Mouse (Mus musculus): ENCODE data around the gene Rabggtb. TPM values are rescaled to one million over a fixed set of nuclear protein-coding genes. Genes with fewer than 3 reads are reported as not detected.

Gene Rabggtb
- polyA plus RNA-seq, 1 experiment from 2014 or later, result 29.1 TPM

DNA sequence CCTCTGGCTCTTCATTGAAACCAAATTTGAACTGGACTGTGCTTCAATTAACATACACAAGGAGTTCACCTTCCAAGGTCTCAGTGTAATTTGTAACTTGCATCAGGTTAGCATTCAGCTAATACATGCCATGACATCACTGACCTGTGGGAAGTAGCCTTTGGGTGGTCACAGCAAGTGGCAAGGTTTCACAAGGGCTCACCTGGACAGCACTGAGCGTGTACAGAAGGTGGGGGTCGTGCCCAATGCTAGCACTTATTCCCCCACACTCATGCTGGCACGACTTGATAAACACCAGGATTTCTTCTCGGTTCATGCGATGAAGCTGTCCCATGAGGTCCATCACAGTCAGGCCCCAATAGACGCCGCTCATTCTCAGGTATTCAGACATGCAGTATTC lies 2.3 kb downstream of the Rabggtb start:
- ATAC-seq (ENCODE audit: low read depth), result no peak
- H3K27me3 ChIP-seq (ENCODE audit: control insufficient read depth, insufficient read depth, low read depth, low read length), result no peaks in the 10 kb centered on the region
- peak overlapping the region; percentile 80 for H3K4me3 ChIP-seq (ENCODE audit: low read depth, low read length)
- H3K4me2 ChIP-seq (ENCODE audit: low read depth, low read length), result peak overlapping the region; percentile 88
- 37% methylated on average over 7 of the region's 7 CpGs for WGBS (ENCODE audit: insufficient replicate concordance)
- peak overlapping the region; percentile 90 for H3K9ac ChIP-seq (ENCODE audit: low read depth, low read length)
- peaks cover 47% of the 10 kb centered on the region for H3K4me1 ChIP-seq (ENCODE audit: control insufficient read depth, low read depth, low read length)
- no peaks in the 10 kb centered on the region for H3K9me3 ChIP-seq (replicated peaks; ENCODE audit: control insufficient read depth, low read length)
- peaks cover 60% of the 10 kb centered on the region for H3K36me3 ChIP-seq (ENCODE audit: control insufficient read depth, insufficient read depth)
- H3K27ac ChIP-seq (ENCODE audit: low read length), result peak overlapping the region; percentile 84

DNA sequence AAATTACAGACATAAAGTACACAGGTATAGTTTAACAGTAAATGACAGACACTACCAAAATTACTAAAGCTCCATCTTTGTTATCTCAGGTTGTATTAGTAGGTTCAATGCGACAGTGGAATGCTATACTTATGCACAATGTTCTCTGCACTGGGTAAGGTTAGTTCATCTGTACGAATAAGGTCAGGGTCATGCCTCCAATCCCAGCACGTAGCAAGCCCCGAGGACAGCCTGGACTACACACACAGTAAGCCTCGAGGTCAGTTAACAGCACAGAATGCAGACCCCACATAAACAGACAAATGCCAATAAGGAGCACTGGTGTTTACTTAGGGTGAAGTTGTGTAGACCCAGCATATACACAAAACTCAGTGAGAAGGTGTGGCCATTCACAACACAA lies 3.9 kb downstream of the Rabggtb start:
- Histone ChIP-seq H3K9ac (ENCODE audit: low read depth, low read length) (0 out of 2 replicates have a peak overlapping the region, but pooled peaks have one; percentile 19), H3K4me2 (ENCODE audit: low read depth, low read length) (peak overlapping the region; percentile 88), H3K27ac (ENCODE audit: low read length) (peak overlapping the region; percentile 39), H3K36me3 (ENCODE audit: control insufficient read depth, insufficient read depth) (peaks cover 76% of the 10 kb centered on the region), H3K4me3 (ENCODE audit: low read depth, low read length) (peak overlapping the region; percentile 80), H3K4me1 (ENCODE audit: control insufficient read depth, low read depth, low read length) (peaks cover 44% of the 10 kb centered on the region), H3K9me3 (replicated peaks; ENCODE audit: control insufficient read depth, low read length) (no peaks in the 10 kb centered on the region), H3K27me3 (ENCODE audit: control insufficient read depth, insufficient read depth, low read depth, low read length) (no peaks in the 10 kb centered on the region)
- 62% methylated on average over 5 of the region's 5 CpGs for WGBS (ENCODE audit: insufficient replicate concordance)
- no peak for ATAC-seq (ENCODE audit: low read depth)

DNA sequence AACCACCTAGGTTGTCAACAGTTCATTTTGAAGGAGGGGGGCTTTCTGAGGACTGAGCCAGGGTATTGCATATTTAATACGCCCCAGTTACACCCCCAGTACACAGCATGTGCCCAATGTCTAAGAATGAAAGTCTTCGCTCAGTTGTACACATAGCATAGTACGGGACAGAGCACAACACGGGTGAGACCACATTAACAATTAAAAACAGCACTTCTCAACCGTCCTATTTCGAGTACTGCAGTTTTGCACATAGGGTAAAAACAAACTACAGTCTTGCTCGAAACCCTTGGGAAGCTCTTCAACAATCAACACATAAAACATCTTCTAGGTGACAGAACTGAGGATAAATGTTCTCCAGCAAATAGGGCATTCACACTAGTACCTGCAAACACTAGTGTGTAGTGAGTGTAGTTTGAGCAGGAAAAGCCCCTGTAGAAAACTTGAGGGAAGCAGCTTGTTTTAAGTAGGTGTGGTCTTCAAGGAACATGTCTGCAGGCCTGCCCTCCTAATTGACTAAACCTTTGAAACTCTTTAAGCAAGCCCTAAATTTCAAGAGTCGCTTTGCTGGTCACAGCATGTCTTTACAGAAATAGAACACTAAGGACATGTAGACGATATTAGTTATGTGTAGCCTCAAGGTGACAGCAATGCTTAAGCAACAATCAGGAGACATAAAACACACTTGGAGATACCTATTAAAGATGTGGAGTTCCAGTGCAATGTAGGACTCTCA lies 6.5 kb downstream of the Rabggtb start, which contains the start of gene Msh4:
Gene Msh4, minus strand, starts transcription at position 3 of the 736 bp plus-strand sequence.
- WGBS (ENCODE audit: insufficient replicate concordance), result 74% methylated on average over 9 of the region's 9 CpGs
- H3K36me3 ChIP-seq (ENCODE audit: control insufficient read depth, insufficient read depth), result peaks cover 77% of the 10 kb centered on the region
- ATAC-seq (ENCODE audit: low read depth), result no peak

DNA sequence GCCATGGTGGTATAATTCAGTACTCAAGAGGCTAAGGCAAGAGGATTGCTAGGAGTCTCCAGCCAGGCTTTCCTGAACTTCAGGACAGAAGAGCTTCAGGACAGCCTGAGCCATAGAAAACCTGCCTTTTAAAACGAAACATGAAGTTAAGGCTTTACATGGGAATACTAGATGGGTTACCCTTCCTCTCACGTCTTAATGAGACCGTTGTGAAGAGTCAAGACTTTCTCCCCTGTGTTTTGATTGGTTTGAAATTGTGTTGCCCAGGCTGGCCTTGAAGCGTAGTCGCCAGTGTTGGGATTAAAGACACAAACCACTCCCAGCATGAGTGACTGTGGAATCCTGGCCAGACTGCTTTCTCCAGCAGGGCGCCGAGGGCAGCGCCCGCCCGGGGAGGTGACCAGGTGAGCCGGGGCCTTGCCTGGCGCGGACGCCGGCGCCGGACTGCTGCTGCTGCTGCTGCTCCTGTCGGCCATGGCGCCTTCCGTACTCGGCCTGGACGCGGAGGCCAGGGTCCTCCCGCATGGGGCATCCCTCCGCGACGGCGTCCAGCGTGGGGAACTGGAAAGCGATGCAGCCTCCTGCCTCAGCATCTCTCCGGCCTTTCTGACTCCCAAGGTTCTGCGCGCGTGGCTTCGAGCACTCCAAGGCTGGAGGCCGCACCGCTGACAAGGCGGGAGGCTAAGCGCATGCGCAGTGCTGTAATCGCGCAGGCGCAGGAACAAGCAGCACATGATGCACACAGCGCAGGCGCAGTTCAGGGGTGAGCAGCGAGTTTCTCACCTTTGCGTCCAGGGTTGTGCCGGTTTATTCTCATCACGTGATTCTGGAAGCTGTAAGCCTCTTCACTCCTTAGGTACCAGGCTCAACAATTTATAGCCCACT lies 7.3 kb downstream of the Rabggtb start:
- peaks cover 32% of the 10 kb centered on the region for H3K4me1 ChIP-seq (ENCODE audit: control insufficient read depth, low read depth, low read length)
- ATAC-seq (ENCODE audit: low read depth), result peak; percentile 7; the same call in 1 of the 2 replicates
- H3K4me2 ChIP-seq (ENCODE audit: low read depth, low read length), result no peak overlapping the region
- H3K27me3 ChIP-seq (ENCODE audit: control insufficient read depth, insufficient read depth, low read depth, low read length), result no peaks in the 10 kb centered on the region
- H3K36me3 ChIP-seq (ENCODE audit: control insufficient read depth, insufficient read depth), result peaks cover 70% of the 10 kb centered on the region
- WGBS (ENCODE audit: insufficient replicate concordance), result 86% methylated on average over 49 of the region's 49 CpGs
- H3K9me3 ChIP-seq (replicated peaks; ENCODE audit: control insufficient read depth, low read length), result no peaks in the 10 kb centered on the region
- no peak overlapping the region for H3K4me3 ChIP-seq (ENCODE audit: low read depth, low read length)
- H3K9ac ChIP-seq (ENCODE audit: low read depth, low read length), result no peak overlapping the region
- H3K27ac ChIP-seq (ENCODE audit: low read length), result no peak overlapping the region

More for the DNA sequence above, 6.5 kb downstream of the Rabggtb start, which contains the start of gene Msh4:
- Histone ChIP-seq H3K9ac (ENCODE audit: low read depth, low read length) (no peak within 1 kb of the TSS), H3K4me1 (ENCODE audit: control insufficient read depth, low read depth, low read length) (peaks cover 40% of the 10 kb centered on the region), H3K4me2 (ENCODE audit: low read depth, low read length) (no peak within 1 kb of the TSS), H3K4me3 (ENCODE audit: low read depth, low read length) (no peak within 1 kb of the TSS), H3K9me3 (replicated peaks; ENCODE audit: control insufficient read depth, low read length) (no peaks in the 10 kb centered on the region), H3K27ac (ENCODE audit: low read length) (no peak within 1 kb of the TSS), H3K27me3 (ENCODE audit: control insufficient read depth, insufficient read depth, low read depth, low read length) (no peaks in the 10 kb centered on the region)

DNA sequence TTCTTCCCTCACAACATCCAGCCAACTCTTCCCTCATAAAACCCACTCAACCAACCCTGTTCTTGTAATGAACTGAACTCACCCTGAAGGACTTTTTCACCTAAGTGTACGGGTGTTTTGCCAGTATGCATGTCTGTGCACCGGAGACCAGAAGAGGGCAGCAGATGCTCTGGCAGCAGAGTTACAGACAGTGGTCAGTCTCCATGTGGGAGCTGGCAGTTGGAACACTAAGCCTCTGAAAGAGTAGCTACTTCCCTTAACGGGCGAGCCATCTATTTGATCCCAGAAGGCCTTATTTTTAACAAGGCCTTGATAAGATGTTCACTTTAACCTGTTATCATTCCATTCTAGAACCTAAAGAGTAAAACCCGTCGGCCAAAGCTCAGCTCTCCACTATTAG lies 8.2 kb downstream of the Rabggtb start:
- Histone ChIP-seq H3K4me1 (ENCODE audit: control insufficient read depth, low read depth, low read length) (peaks cover 23% of the 10 kb centered on the region), H3K4me2 (ENCODE audit: low read depth, low read length) (no peak overlapping the region), H3K9me3 (replicated peaks; ENCODE audit: control insufficient read depth, low read length) (no peaks in the 10 kb centered on the region), H3K4me3 (ENCODE audit: low read depth, low read length) (no peak overlapping the region), H3K27ac (ENCODE audit: low read length) (no peak overlapping the region), H3K9ac (ENCODE audit: low read depth, low read length) (no peak overlapping the region), H3K27me3 (ENCODE audit: control insufficient read depth, insufficient read depth, low read depth, low read length) (no peaks in the 10 kb centered on the region), H3K36me3 (ENCODE audit: control insufficient read depth, insufficient read depth) (peaks cover 61% of the 10 kb centered on the region)
- ATAC-seq (ENCODE audit: low read depth), result peak; percentile 54
- WGBS (ENCODE audit: insufficient replicate concordance), result 46% methylated on average over 6 of the region's 6 CpGs

DNA sequence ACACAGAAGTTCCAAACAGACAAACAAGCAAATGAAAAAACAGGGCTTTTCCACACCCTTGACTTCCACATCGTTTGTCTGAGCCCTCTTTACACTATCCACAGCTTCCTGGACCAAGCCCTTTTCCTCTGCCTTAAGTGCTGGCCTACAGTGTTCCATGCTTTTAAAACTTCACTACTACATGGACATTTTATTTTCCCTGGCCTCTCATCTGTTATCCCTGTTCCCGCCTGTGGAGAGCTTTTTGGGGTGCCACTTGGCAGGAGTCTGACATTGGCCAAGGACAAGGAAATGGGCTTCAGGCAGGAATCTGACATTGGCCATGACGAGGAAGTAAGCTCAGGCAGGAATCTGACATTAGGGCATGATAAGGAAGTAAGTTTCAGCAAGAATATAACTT lies 10.2 kb downstream of the Rabggtb start:
- Histone ChIP-seq H3K27ac (ENCODE audit: low read length) (no peak overlapping the region), H3K4me2 (ENCODE audit: low read depth, low read length) (no peak overlapping the region), H3K36me3 (ENCODE audit: control insufficient read depth, insufficient read depth) (peaks cover 41% of the 10 kb centered on the region), H3K4me1 (ENCODE audit: control insufficient read depth, low read depth, low read length) (peaks cover 5% of the 10 kb centered on the region), H3K4me3 (ENCODE audit: low read depth, low read length) (no peak overlapping the region), H3K27me3 (ENCODE audit: control insufficient read depth, insufficient read depth, low read depth, low read length) (no peaks in the 10 kb centered on the region), H3K9me3 (replicated peaks; ENCODE audit: control insufficient read depth, low read length) (no peaks in the 10 kb centered on the region), H3K9ac (ENCODE audit: low read depth, low read length) (no peak overlapping the region)
- WGBS (ENCODE audit: insufficient replicate concordance), result 26% methylated on average over 3 of the region's 3 CpGs
- no peak for ATAC-seq (ENCODE audit: low read depth)

DNA sequence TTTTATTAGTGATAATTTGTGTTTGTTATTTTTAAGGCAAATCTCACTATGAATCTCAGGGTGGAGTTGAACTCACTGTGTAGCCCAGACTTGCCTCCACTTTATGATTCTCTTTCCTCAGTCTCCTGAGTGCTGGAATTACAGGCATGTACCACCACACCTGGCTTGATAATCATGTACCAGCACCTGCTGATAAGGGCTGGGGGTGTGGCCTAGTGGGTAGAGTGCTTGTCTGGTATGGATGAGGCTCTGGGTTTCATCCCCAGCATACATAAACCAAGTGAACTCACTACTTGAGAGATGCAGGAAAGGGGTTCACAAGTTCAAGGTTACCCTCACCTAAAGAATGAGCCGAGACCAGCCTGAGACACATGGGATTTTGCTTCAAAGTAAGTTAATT lies 10.9 kb downstream of the Rabggtb start:
- Histone ChIP-seq H3K9me3 (replicated peaks; ENCODE audit: control insufficient read depth, low read length) (no peaks in the 10 kb centered on the region), H3K27ac (ENCODE audit: low read length) (no peak overlapping the region), H3K9ac (ENCODE audit: low read depth, low read length) (no peak overlapping the region), H3K4me3 (ENCODE audit: low read depth, low read length) (no peak overlapping the region), H3K27me3 (ENCODE audit: control insufficient read depth, insufficient read depth, low read depth, low read length) (no peaks in the 10 kb centered on the region), H3K4me2 (ENCODE audit: low read depth, low read length) (no peak overlapping the region), H3K4me1 (ENCODE audit: control insufficient read depth, low read depth, low read length) (peaks cover 5% of the 10 kb centered on the region), H3K36me3 (ENCODE audit: control insufficient read depth, insufficient read depth) (peaks cover 34% of the 10 kb centered on the region)
- 71% methylated on average over 1 of the region's 1 CpGs for WGBS (ENCODE audit: insufficient replicate concordance)
- ATAC-seq (ENCODE audit: low read depth), result peak; percentile 54

DNA sequence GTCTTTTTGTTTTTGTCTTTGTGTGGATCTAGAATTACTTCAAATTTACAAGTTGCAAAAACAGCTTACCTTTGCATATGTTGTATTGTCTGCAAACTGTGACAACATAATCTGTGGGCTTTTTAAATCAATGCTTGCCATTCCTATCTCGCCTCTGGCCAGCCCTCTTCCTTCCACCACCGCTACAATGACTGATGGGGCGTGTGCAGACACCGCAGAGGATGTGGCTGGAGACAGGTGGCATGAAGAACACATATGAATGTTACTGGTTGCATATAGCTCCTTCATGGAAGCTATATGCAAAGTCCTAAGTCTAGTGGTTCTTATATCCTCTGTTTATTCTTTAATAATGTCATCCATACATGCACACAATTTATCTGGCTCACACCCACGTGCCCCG lies 15.6 kb downstream of the Rabggtb start:
- no peak for ATAC-seq (ENCODE audit: low read depth)
- no peaks in the 10 kb centered on the region for H3K9me3 ChIP-seq (replicated peaks; ENCODE audit: control insufficient read depth, low read length)
- no peak overlapping the region for H3K9ac ChIP-seq (ENCODE audit: low read depth, low read length)
- H3K4me1 ChIP-seq (ENCODE audit: control insufficient read depth, low read depth, low read length), result peaks cover 5% of the 10 kb centered on the region
- H3K36me3 ChIP-seq (ENCODE audit: control insufficient read depth, insufficient read depth), result no peaks in the 10 kb centered on the region
- H3K4me3 ChIP-seq (ENCODE audit: low read depth, low read length), result no peak overlapping the region
- H3K27ac ChIP-seq (ENCODE audit: low read length), result no peak overlapping the region
- H3K27me3 ChIP-seq (ENCODE audit: control insufficient read depth, insufficient read depth, low read depth, low read length), result no peaks in the 10 kb centered on the region
- H3K4me2 ChIP-seq (ENCODE audit: low read depth, low read length), result no peak overlapping the region
- WGBS (ENCODE audit: insufficient replicate concordance), result 13% methylated on average over 6 of the region's 6 CpGs

DNA sequence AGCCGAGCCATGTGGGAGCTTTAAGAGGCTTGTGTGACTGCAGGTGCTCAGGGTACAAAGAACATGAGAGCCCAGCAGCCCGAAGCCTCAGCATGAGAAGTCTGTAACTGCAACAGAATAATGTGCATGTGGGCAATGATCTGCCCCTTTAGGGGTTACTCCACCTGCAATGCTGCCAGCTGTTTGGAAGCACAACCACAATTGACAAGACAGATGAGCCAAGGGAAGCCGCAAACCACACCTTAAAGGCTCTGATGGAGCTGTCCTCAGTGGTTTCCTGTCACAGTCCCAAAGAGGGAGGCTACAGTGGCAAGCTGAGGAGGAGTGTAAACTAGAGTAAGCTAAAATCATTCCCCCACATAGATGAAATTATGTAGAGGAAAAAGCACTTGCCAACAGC lies 17.4 kb downstream of the Rabggtb start:
- no peaks in the 10 kb centered on the region for H3K27me3 ChIP-seq (ENCODE audit: control insufficient read depth, insufficient read depth, low read depth, low read length)
- H3K9me3 ChIP-seq (replicated peaks; ENCODE audit: control insufficient read depth, low read length), result no peaks in the 10 kb centered on the region
- no peak overlapping the region for H3K27ac ChIP-seq (ENCODE audit: low read length)
- H3K4me3 ChIP-seq (ENCODE audit: low read depth, low read length), result no peak overlapping the region
- no peaks in the 10 kb centered on the region for H3K36me3 ChIP-seq (ENCODE audit: control insufficient read depth, insufficient read depth)
- H3K4me1 ChIP-seq (ENCODE audit: control insufficient read depth, low read depth, low read length), result no peaks in the 10 kb centered on the region; the same call in 1 of the 2 replicates
- WGBS (ENCODE audit: insufficient replicate concordance), result 34% methylated on average over 3 of the region's 3 CpGs
- no peak overlapping the region for H3K4me2 ChIP-seq (ENCODE audit: low read depth, low read length)
- ATAC-seq (ENCODE audit: low read depth), result no peak
- H3K9ac ChIP-seq (ENCODE audit: low read depth, low read length), result no peak overlapping the region

All from liver, embryonic 16.5 days (tissue).